ENCODE assay signal across 7 mouse cellular contexts in the genomic region with DNA sequence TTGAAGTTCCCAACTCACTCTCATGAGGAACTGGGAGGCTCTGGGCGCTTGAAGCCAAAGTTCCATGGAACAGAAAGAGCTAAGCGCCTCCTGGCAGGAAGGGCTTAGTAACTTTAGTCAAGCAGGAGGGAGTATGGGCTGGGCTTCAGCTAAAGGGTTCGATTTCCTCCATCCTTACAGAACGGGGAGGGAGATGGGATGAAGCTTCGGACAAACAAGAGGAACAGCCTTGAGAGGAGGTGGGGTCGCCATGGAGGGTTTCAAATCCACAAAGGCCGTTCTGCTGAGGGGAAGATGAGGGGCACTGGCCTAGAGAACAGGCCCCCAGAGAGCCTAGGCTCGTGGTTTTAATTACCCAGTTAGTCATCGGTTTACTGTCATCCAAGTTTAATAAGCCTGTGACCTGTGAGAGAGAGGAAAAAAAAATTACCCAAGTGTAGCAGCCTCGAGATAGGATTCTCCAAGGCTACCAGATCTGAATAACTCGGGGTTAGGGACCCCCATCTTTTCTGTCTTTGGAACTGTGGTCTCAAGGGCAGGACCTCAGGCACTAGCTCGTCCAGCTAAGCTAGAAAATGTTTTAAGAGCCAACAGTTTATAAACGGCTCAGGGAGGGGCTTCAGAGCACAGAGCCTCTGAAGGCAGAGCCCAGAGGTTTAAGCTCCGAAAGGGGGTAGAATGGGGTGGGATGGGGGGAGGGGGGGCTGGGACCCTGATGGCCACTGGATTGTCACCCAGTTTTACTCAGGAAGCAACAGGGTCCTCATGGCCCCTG.
DNase-seq lines count a peak whose midpoint lies in the region; ATAC-seq and TF ChIP-seq lines count a peak whose summit lies in the region.

No protein-coding gene starts in this region.

- TF ChIP-seq POLR2A in thymus, adult 2 months (IDR thresholded peaks at IDR 0.05; ENCODE audit: control insufficient read depth, extremely low read depth, insufficient read depth, low read length, poor library complexity) = no peak

- whole genome bisulfite sequencing in thymus, adult 2 months = 40% methylated on average over 14 of the region's 14 CpGs
- 23% methylated on average over 14 of the region's 14 CpGs for WGBS in forebrain, embryonic 11.5 days
- WGBS in hindbrain, embryonic 11.5 days = 33% methylated on average over 14 of the region's 14 CpGs

- ATAC-seq in forebrain, embryonic 11.5 days (replicated peaks; ENCODE audit: low FRiP score) = peak; percentile 10; the same call in 1 of the 2 replicates
- ATAC-seq in hindbrain, embryonic 11.5 days (ENCODE audit: low FRiP score) = no peak
- no peak for ATAC-seq in activated CD4-positive, CD25-positive, alpha-beta regulatory T cell, adult 4 months
- ATAC-seq in cerebellum, adult (ENCODE audit: insufficient number of reproducible peaks, low FRiP score, low TSS enrichment) = no peak

- peak overlapping the region; percentile 45 for H3K4me3 ChIP-seq in thymus, adult 2 months (ENCODE audit: control insufficient read depth, insufficient read depth, low read length)
- H3K4me3 ChIP-seq in forebrain, embryonic 11.5 days (ENCODE audit: low read depth, low read length) = no peak overlapping the region
- no peak overlapping the region for H3K4me3 ChIP-seq in hindbrain, embryonic 11.5 days (ENCODE audit: low read depth, low read length)

- H3K9me3 ChIP-seq in forebrain, embryonic 11.5 days (ENCODE audit: control insufficient read depth, low read length) = no peaks in the 10 kb centered on the region; the same call in 1 of the 2 replicates
- H3K9me3 ChIP-seq in hindbrain, embryonic 11.5 days (ENCODE audit: control insufficient read depth, low read length) = no peaks in the 10 kb centered on the region

- peak overlapping the region; percentile 85 for H3K27ac ChIP-seq in thymus, adult 2 months (ENCODE audit: control insufficient read depth, insufficient read depth, low read length)
- H3K27ac ChIP-seq in forebrain, embryonic 11.5 days (ENCODE audit: low read depth, low read length) = no peak overlapping the region
- no peak overlapping the region for H3K27ac ChIP-seq in hindbrain, embryonic 11.5 days (ENCODE audit: low read depth, low read length)

- H3K4me1 ChIP-seq in thymus, adult 2 months (replicated peaks; ENCODE audit: control insufficient read depth, insufficient read depth, low read length) = peaks cover 41% of the 10 kb centered on the region
- H3K4me1 ChIP-seq in forebrain, embryonic 11.5 days (replicated peaks; ENCODE audit: control insufficient read depth, insufficient read depth, low read length) = peaks cover 3% of the 10 kb centered on the region; the same call in 1 of the 2 replicates
- H3K4me1 ChIP-seq in hindbrain, embryonic 11.5 days (replicated peaks; ENCODE audit: control insufficient read depth, insufficient read depth, low read length) = peaks cover 4% of the 10 kb centered on the region; the same call in 1 of the 2 replicates

- H3K36me3 ChIP-seq in thymus, adult 2 months (ENCODE audit: control insufficient read depth, insufficient read depth, low read length) = no peaks in the 10 kb centered on the region
- no peaks in the 10 kb centered on the region for H3K36me3 ChIP-seq in forebrain, embryonic 11.5 days (ENCODE audit: control insufficient read depth, insufficient read depth, low read length)
- no peaks in the 10 kb centered on the region for H3K36me3 ChIP-seq in hindbrain, embryonic 11.5 days (ENCODE audit: control insufficient read depth, insufficient read depth, low read length)

- no peak for DNase-seq in thymus, adult 2 months
- no peak for DNase-seq in thymus, postnatal 25 days
- DNase-seq in forebrain, embryonic 11.5 days (ENCODE audit: low spot score) = no peak
- DNase-seq in hindbrain, embryonic 11.5 days (ENCODE audit: low spot score) = peak; percentile 19
- no peak for DNase-seq in yolk sac, embryonic 10.5 days (ENCODE audit: low spot score)

- no peaks in the 10 kb centered on the region; the same call in 1 of the 2 replicates for H3K27me3 ChIP-seq in thymus, adult 2 months (ENCODE audit: control insufficient read depth, insufficient read depth, low read length)
- no peaks in the 10 kb centered on the region for H3K27me3 ChIP-seq in forebrain, embryonic 11.5 days (ENCODE audit: control insufficient read depth, insufficient read depth, low read length)
- no peaks in the 10 kb centered on the region for H3K27me3 ChIP-seq in hindbrain, embryonic 11.5 days (ENCODE audit: control insufficient read depth, insufficient read depth, low read length)

- H3K4me2 ChIP-seq in forebrain, embryonic 11.5 days (ENCODE audit: low read depth, low read length, severe bottlenecking) = no peak overlapping the region
- no peak overlapping the region for H3K4me2 ChIP-seq in hindbrain, embryonic 11.5 days (replicated peaks; ENCODE audit: low read depth, low read length)

- TF ChIP-seq CTCF in thymus, adult 2 months (IDR thresholded peaks at IDR 0.05; ENCODE audit: borderline replicate concordance, control insufficient read depth, extremely low read depth, insufficient read depth, low read length, poor library complexity) = no peak

- no peak overlapping the region; the same call in 1 of the 2 replicates for H3K9ac ChIP-seq in forebrain, embryonic 11.5 days (ENCODE audit: low read length)
- no peak overlapping the region for H3K9ac ChIP-seq in hindbrain, embryonic 11.5 days (ENCODE audit: low read depth, low read length)
